Mouse (Mus musculus) megakaryocyte, embryonic 14.5 days (primary cell): Measurements from ENCODE around the gene Sla2.

ENCODE experiments used
- FLI1 ChIP-seq: IDR thresholded peaks from 2 replicates; pipeline ENCODE4 v1.6.1; 2012; ENCODE audit warnings: low read length, inconsistent platforms, mixed read lengths
- GATA1 ChIP-seq: IDR thresholded peaks from 3 replicates; pipeline ENCODE4 v1.6.1; 2012; ENCODE audit warnings: mixed read lengths, low read length, inconsistent platforms, borderline replicate concordance

GRCm38 (mm10) chr2:156903367-156903766 is 16.4 kb upstream of the Sla2 start:
- TF ChIP-seq GATA1 (no peak), FLI1 (no peak)
